Mouse (Mus musculus): ENCODE data around the gene Lemd1. TPM values are rescaled to one million over a fixed set of nuclear protein-coding genes. Genes with fewer than 3 reads are reported as not detected.
A peak's percentile ranks its signal among the peaks of the same experiment; 100 is the strongest.

Lemd1 gene
- total RNA-seq, 2 experiments from 2014 or later = 8.8 to 10.1 TPM

Small RNAs within 50 kb of the gene (microRNA-seq; reads per million reads assigned to microRNA genes)
- gene Mir135b = 609 reads per million, percentile 71 among the genes with 10 or more reads in this experiment

Other genes with a start within 250 kb of the Lemd1 start
- 1 to 10 TPM in 1 of 2 experiments, under 1 TPM in 1; 0.91 to 1.3 TPM for gene Slc45a3, start 228.5 kb upstream of the Lemd1 start, total RNA-seq (2021)
- gene Elk4, start 183.8 kb upstream of the Lemd1 start, total RNA-seq (2021) = 10 to 100 TPM; 53.0 to 56.1 TPM
- gene Mfsd4a, start 123.4 kb upstream of the Lemd1 start, total RNA-seq (2021) = 10 to 100 TPM; 14.6 to 20.9 TPM
- gene Cdk18, start 51.7 kb upstream of the Lemd1 start, total RNA-seq (2021) = 10 to 100 TPM in 1 of 2 experiments, 1 to 10 TPM in 1; 9.3 to 11.5 TPM
- 1 to 10 TPM; 3.6 to 4.2 TPM for gene AC124108.1, start within 50 bp of the Lemd1 start, total RNA-seq (2021)
- not detected for gene Gm10188, start 38.3 kb downstream of the Lemd1 start, total RNA-seq (2021)
- 10 to 100 TPM in 1 of 2 experiments, 1 to 10 TPM in 1; 9.1 to 10.7 TPM for gene Klhdc8a, start 107.2 kb downstream of the Lemd1 start, total RNA-seq (2021)
- gene Nuak2, start 124.7 kb downstream of the Lemd1 start, total RNA-seq (2021) = 1 to 10 TPM; 2.6 to 3.2 TPM
- 100 to 1,000 TPM; 128 to 133 TPM for gene Tmcc2, start 199.8 kb downstream of the Lemd1 start, total RNA-seq (2021)
- 10 to 100 TPM; 22.0 to 23.9 TPM for gene Dstyk, start 226.1 kb downstream of the Lemd1 start, total RNA-seq (2021)